Mouse (Mus musculus): Measurements from ENCODE around the gene Robo1. TPM values are rescaled to one million over a fixed set of nuclear protein-coding genes. Genes with fewer than 3 reads are reported as not detected.
"Not testable (repeated sequence)": the region's sequence is repeated elsewhere in the genome, so short reads cannot be mapped to it uniquely, and the experiment has no call there.

Robo1 gene
- polyA plus RNA-seq, 1 experiment, result 11.6 TPM

DNA sequence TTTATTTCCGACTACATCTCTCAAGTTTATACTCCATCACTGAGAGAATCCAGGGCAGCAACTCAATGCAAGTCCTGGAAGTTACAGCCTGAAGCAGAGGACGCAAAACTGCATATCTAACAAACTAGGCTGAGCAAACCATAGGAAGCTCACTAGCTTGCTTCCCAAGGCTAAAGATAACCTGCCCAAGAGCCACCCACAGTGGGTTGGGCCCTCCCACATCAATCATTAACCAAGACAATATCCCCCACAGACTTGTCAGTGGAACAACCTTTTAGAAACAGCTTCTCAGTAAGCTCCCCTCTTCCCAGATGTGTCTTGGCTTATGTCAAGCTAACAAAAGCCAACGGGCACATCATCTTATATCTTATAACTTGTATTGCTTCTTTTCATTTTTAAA lies 235.8 kb downstream of the Robo1 start:
- no peak overlapping the region for H3K27ac ChIP-seq (ENCODE audit: insufficient read depth, low read length)
- no peaks in the 10 kb centered on the region for H3K36me3 ChIP-seq (ENCODE audit: control insufficient read depth, insufficient read depth, low read length, poor library complexity, severe bottlenecking)
- no peaks in the 10 kb centered on the region for H3K9me3 ChIP-seq (replicated peaks; ENCODE audit: control insufficient read depth, insufficient read depth, low read length, poor library complexity, severe bottlenecking)
- no peaks in the 10 kb centered on the region for H3K27me3 ChIP-seq (ENCODE audit: control insufficient read depth, insufficient read depth, low read length, poor library complexity, severe bottlenecking)
- no peaks in the 10 kb centered on the region for H3K4me1 ChIP-seq (ENCODE audit: control insufficient read depth, insufficient read depth, low read length)
- no peak overlapping the region for H3K4me3 ChIP-seq (ENCODE audit: low read depth, low read length)
- H3K9ac ChIP-seq (ENCODE audit: low read depth, poor library complexity, severe bottlenecking), result no peak overlapping the region
- TF ChIP-seq EP300 (IDR thresholded peaks at IDR 0.05; ENCODE audit: insufficient read depth, low read depth, low read length) (no peak), POLR2A (IDR thresholded peaks at IDR 0.05; ENCODE audit: insufficient read depth, low read length) (no peak), CTCF (IDR thresholded peaks at IDR 0.05; ENCODE audit: low read depth, low read length) (no peak)

DNA sequence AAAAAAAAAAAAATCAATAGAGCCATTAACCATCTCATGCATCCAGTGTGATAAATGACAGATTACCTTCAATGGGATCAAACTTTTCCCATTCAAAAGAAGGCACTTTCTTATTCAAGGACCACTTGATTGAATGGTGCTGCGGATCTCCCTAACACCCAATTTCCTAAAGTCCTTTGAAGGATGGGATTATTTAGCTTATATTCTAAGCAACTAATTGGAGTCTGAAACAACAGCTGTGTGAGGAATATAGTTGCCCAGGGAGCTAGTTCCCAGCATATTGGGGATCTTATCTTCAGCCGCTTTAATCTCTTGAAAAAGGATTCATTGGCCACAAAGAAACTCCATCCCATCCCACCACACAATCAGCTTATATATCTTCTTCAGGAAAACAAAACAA lies 236.8 kb downstream of the Robo1 start:
- H3K36me3 ChIP-seq (ENCODE audit: control insufficient read depth, insufficient read depth, low read length, poor library complexity, severe bottlenecking), result no peaks in the 10 kb centered on the region
- no peaks in the 10 kb centered on the region for H3K27me3 ChIP-seq (ENCODE audit: control insufficient read depth, insufficient read depth, low read length, poor library complexity, severe bottlenecking)
- H3K9me3 ChIP-seq (replicated peaks; ENCODE audit: control insufficient read depth, insufficient read depth, low read length, poor library complexity, severe bottlenecking), result no peaks in the 10 kb centered on the region
- TF ChIP-seq EP300 (IDR thresholded peaks at IDR 0.05; ENCODE audit: insufficient read depth, low read depth, low read length) (no peak), POLR2A (IDR thresholded peaks at IDR 0.05; ENCODE audit: insufficient read depth, low read length) (no peak), CTCF (IDR thresholded peaks at IDR 0.05; ENCODE audit: low read depth, low read length) (no peak)
- no peak overlapping the region for H3K4me3 ChIP-seq (ENCODE audit: low read depth, low read length)
- H3K4me1 ChIP-seq (ENCODE audit: control insufficient read depth, insufficient read depth, low read length), result no peaks in the 10 kb centered on the region
- no peak overlapping the region for H3K27ac ChIP-seq (ENCODE audit: insufficient read depth, low read length)
- H3K9ac ChIP-seq (ENCODE audit: low read depth, poor library complexity, severe bottlenecking), result no peak overlapping the region

DNA sequence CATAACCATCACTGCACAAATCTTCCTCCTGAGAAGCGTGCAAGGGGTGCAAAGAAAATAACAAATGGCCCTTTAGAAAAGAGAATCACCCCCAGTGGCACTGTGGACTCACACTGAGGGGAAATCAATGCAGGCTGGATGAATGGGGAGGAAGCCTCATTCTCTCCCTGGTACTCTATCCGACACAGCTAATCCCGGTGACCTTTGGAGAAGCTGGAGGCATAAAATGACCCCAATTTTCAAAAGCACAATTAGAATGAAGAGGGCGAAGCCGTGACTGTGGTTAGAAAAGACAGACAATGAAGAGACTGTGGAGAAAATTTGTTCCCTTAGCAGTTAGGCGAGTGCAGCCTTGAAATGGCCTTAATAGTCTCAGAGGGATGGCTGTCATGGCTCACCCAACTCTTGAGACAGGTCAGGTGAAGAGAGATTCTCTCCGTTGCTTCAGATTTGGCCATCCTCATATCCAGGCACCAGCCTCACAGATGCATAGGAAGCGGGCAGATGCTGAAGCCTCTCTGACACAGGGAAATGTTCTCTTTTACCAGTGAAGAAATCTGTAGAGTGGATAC lies 243.7 kb downstream of the Robo1 start:
- H3K27me3 ChIP-seq (ENCODE audit: control insufficient read depth, insufficient read depth, low read length, poor library complexity, severe bottlenecking), result no peaks in the 10 kb centered on the region
- TF ChIP-seq POLR2A (IDR thresholded peaks at IDR 0.05; ENCODE audit: insufficient read depth, low read length) (no peak), CTCF (IDR thresholded peaks at IDR 0.05; ENCODE audit: low read depth, low read length) (no peak), EP300 (IDR thresholded peaks at IDR 0.05; ENCODE audit: insufficient read depth, low read depth, low read length) (no peak)
- no peaks in the 10 kb centered on the region for H3K36me3 ChIP-seq (ENCODE audit: control insufficient read depth, insufficient read depth, low read length, poor library complexity, severe bottlenecking)
- H3K4me1 ChIP-seq (ENCODE audit: control insufficient read depth, insufficient read depth, low read length), result no peaks in the 10 kb centered on the region
- H3K9ac ChIP-seq (ENCODE audit: low read depth, poor library complexity, severe bottlenecking), result no peak overlapping the region
- no peaks in the 10 kb centered on the region for H3K9me3 ChIP-seq (replicated peaks; ENCODE audit: control insufficient read depth, insufficient read depth, low read length, poor library complexity, severe bottlenecking)
- H3K4me3 ChIP-seq (ENCODE audit: low read depth, low read length), result no peak overlapping the region
- no peak overlapping the region for H3K27ac ChIP-seq (ENCODE audit: insufficient read depth, low read length)

DNA sequence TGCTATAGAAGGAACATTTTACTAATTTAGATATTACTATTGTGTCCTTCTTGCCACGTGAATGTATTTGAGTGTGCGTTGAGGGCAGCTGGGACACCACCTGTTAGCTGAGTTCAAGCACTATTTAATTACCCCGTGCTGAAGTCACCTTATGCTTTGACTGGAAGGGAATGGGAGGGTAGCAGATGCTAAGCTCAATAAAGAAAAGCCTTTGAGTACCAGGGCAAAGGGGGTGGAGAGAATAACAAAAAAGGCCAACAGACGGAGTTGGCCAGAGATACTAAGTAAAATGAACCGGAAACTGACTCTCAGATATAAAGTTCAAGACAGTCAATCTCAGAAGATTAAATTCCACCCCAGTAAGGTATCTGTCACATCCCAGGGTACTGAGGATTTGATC lies 245.6 kb downstream of the Robo1 start:
- Histone ChIP-seq H3K36me3 (ENCODE audit: control insufficient read depth, insufficient read depth, low read length, poor library complexity, severe bottlenecking) (no peaks in the 10 kb centered on the region), H3K9ac (ENCODE audit: low read depth, poor library complexity, severe bottlenecking) (no peak overlapping the region), H3K4me3 (ENCODE audit: low read depth, low read length) (no peak overlapping the region), H3K27ac (ENCODE audit: insufficient read depth, low read length) (no peak overlapping the region), H3K4me1 (ENCODE audit: control insufficient read depth, insufficient read depth, low read length) (no peaks in the 10 kb centered on the region), H3K9me3 (replicated peaks; ENCODE audit: control insufficient read depth, insufficient read depth, low read length, poor library complexity, severe bottlenecking) (no peaks in the 10 kb centered on the region), H3K27me3 (ENCODE audit: control insufficient read depth, insufficient read depth, low read length, poor library complexity, severe bottlenecking) (no peaks in the 10 kb centered on the region)
- no peak for TF ChIP-seq POLR2A (IDR thresholded peaks at IDR 0.05; ENCODE audit: insufficient read depth, low read length)
- TF ChIP-seq CTCF (IDR thresholded peaks at IDR 0.05; ENCODE audit: low read depth, low read length), result no peak
- no peak for TF ChIP-seq EP300 (IDR thresholded peaks at IDR 0.05; ENCODE audit: insufficient read depth, low read depth, low read length)

GRCm38 (mm10) chr16:72562149-72562548 lies 254.0 kb downstream of the Robo1 start:
- not testable (repeated sequence) for H3K9me3 ChIP-seq (replicated peaks; ENCODE audit: control insufficient read depth, insufficient read depth, low read length, poor library complexity, severe bottlenecking); H3K36me3 ChIP-seq (ENCODE audit: control insufficient read depth, insufficient read depth, low read length, poor library complexity, severe bottlenecking)

DNA sequence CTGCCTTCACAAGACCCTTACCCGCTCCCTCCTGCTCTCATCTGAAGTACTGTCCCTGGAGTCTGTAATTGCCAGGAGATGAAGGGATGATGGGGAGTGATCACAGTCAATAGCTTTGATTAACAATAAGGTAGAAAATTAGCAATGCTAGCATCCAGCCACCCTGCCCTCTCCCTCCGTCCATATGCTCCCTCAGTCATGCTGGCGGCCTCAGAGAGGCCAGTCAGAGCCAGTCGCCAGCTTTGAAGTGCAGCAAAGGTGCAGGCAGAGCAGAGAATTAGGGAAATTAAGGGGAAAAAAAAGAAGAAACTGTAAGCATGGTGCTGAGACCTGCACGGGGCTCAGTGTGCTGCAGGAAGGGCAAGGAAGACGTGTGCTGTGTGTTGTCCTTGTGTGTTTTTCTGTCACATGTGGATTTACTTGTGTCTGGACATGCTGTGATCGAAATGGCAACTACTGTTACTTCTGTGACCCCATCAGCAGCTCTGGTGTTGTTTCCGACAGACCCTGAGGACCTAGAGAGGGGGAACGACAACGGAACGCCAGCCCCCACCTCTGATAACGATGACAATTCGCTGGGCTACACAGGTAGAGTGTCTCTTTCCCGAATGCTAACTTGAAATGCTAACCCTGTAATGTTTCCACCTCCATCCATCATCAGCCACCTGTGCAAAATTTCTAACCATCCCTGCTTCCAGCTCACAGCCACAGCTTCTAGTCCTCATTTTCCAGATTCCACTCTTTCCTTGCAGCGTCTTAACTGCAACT lies 255.3 kb downstream of the Robo1 start:
- H3K27me3 ChIP-seq (ENCODE audit: control insufficient read depth, insufficient read depth, low read length, poor library complexity, severe bottlenecking), result no peaks in the 10 kb centered on the region
- no peak overlapping the region for H3K27ac ChIP-seq (ENCODE audit: insufficient read depth, low read length)
- no peak overlapping the region for H3K9ac ChIP-seq (ENCODE audit: low read depth, poor library complexity, severe bottlenecking)
- TF ChIP-seq CTCF (IDR thresholded peaks at IDR 0.05; ENCODE audit: low read depth, low read length), result no peak
- no peak for TF ChIP-seq EP300 (IDR thresholded peaks at IDR 0.05; ENCODE audit: insufficient read depth, low read depth, low read length)
- TF ChIP-seq POLR2A (IDR thresholded peaks at IDR 0.05; ENCODE audit: insufficient read depth, low read length), result no peak
- no peaks in the 10 kb centered on the region for H3K4me1 ChIP-seq (ENCODE audit: control insufficient read depth, insufficient read depth, low read length)
- no peak overlapping the region for H3K4me3 ChIP-seq (ENCODE audit: low read depth, low read length)
- H3K9me3 ChIP-seq (replicated peaks; ENCODE audit: control insufficient read depth, insufficient read depth, low read length, poor library complexity, severe bottlenecking), result no peaks in the 10 kb centered on the region
- no peaks in the 10 kb centered on the region for H3K36me3 ChIP-seq (ENCODE audit: control insufficient read depth, insufficient read depth, low read length, poor library complexity, severe bottlenecking)

More at GRCm38 (mm10) chr16:72562149-72562548, 254.0 kb downstream of the Robo1 start:
- H3K9ac ChIP-seq (ENCODE audit: low read depth, poor library complexity, severe bottlenecking); H3K4me1 ChIP-seq (ENCODE audit: control insufficient read depth, insufficient read depth, low read length); H3K27ac ChIP-seq (ENCODE audit: insufficient read depth, low read length); H3K4me3 ChIP-seq (ENCODE audit: low read depth, low read length); H3K27me3 ChIP-seq (ENCODE audit: control insufficient read depth, insufficient read depth, low read length, poor library complexity, severe bottlenecking): not testable (repeated sequence)
